Mouse (Mus musculus) G1E (cell line): ENCODE results near the gene Ccr1l1.

ENCODE experiments used
- CTCF ChIP-seq: IDR thresholded peaks from 2 replicates; pipeline ENCODE4 v1.5.1; 2012; ENCODE audit warnings: low read depth, low read length, inconsistent platforms, mixed read lengths
- GATA1 ChIP-seq: IDR thresholded peaks from 2 replicates; pipeline ENCODE4 v1.6.1; 2012; ENCODE audit warnings: borderline replicate concordance, low read length, inconsistent platforms, mixed read lengths
- POLR2AphosphoS5 ChIP-seq: IDR thresholded peaks from 2 replicates; pipeline ENCODE4 v1.6.1; 2012; ENCODE audit warnings: low read depth, low read length, inconsistent platforms; ENCODE audit not compliant: insufficient replicate concordance

DNA sequence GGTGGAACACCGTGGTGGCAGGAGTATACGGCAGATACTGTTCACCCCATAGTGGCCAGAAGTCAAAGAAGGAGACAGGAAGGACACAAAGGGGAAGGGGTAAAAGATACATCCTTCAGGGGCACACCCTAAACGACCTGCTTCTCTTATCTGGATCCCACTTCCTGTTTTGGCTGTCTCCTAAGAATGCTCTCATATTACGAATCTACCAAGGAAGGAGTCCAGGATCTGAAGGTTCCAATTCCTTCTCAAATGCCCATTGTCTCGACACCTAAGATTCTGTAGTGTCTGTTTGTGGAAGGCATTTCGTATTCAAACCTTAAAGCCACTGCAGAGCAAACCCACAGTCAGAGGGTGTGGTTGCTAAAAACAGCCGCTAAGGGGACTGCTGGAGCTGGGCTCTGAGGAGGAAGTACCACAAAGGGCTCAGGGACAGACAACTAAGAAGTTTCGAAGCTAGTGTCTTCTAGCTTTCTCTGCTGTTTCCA is 49.4 kb downstream of the Ccr1l1 start:
- TF ChIP-seq CTCF (no peak), POLR2AphosphoS5 (no peak), GATA1 (no peak)
